Mouse (Mus musculus): ENCODE results near the gene Adsl. TPM values are rescaled to one million over a fixed set of nuclear protein-coding genes. Genes with fewer than 3 reads are reported as not detected.
A peak's percentile ranks its signal among the peaks of the same experiment; 100 is the strongest.
"Not testable (repeated sequence)": the region's sequence is repeated elsewhere in the genome, so short reads cannot be mapped to it uniquely, and the experiment has no call there.

Gene Adsl
- 10 to 100 TPM; 24.2 to 28.0 TPM for total RNA-seq (2021)
- long read RNA-seq, experiment 1, transcript Adsl-201 (13 exons, 3,711 nt) = major isoform, 22 of 24 reads
- long read RNA-seq, experiment 1, partial matches to known transcripts = 0 of 24 reads
- long read RNA-seq, experiment 1, other reads (novel, unspliced or antisense) = 2 of 24 reads
- long read RNA-seq, experiment 2, transcript Adsl-201 (13 exons, 3,711 nt) = major isoform, 22 of 26 reads
- long read RNA-seq, experiment 2, partial matches to known transcripts = 3 of 26 reads
- long read RNA-seq, experiment 2, other reads (novel, unspliced or antisense) = 1 of 26 reads

DNA sequence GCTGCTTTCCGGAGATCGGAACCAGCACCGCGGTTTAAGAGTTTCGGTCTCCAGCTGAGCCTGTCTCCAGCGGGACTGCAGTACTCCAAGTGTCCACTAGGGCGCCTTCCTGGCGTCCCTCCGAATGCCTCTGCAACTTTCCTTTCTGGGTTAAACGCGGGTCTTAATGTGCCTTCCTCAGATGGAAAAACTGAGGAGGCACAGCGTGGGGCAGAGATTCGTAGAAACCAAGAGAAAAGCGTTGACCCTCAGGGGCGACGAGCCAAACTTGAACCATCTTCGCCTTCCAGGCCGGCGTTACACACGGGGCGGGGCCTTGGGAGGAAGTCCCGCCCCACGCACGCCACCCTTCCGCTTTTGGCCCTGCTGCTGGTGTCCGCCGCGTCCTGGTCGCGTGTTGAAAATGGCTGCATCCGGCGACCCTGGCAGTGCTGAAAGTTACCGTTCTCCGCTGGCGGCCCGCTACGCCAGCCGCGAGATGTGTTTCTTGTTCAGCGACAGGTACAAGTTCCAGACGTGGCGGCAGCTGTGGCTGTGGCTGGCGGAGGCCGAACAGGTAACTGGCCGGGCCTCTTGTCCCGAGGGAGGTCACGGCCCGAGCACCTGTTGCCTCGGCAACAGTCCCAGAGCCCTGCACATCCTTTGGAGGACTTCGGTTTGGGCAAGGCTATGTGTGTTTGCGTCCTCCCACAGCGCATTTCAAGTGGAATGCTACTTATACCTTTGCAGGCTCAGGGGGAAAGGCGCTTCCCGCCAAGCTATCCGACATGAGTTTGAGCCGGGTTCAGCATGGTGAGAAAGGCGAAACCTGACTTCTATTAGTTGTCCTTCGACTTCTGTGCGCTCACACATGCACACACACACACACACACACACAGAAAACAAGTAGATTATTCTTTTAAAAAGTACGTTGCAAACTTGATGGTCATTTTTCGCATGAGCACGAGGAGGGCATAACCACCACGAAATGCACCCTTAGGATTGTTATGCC is at the start of gene Adsl:
TSS of gene Adsl (plus strand) at position 346 of the 991 bp plus-strand sequence.
- peak within 1 kb of the TSS; percentile 97 for H3K4me3 ChIP-seq
- DNase-seq (ENCODE audit: low spot score in 2 of 2) = peak; percentile 79 to 82
- peak; percentile 98 for TF ChIP-seq CTCF (conservative IDR thresholded peaks at IDR 0.05)
- H3K27ac ChIP-seq = peak within 1 kb of the TSS; percentile 80

- DNase-seq (ENCODE audit: low spot score in 2 of 2) = peak in 1 of 2 experiments; percentile 19
- TF ChIP-seq CTCF (conservative IDR thresholded peaks at IDR 0.05) = no peak
- Histone ChIP-seq H3K4me3 (no peak overlapping the region), H3K27ac (no peak overlapping the region)
These were observed 48.5 kb upstream of the Adsl start for GRCm38 (mm10) chr15:80899806-80900205.

DNA sequence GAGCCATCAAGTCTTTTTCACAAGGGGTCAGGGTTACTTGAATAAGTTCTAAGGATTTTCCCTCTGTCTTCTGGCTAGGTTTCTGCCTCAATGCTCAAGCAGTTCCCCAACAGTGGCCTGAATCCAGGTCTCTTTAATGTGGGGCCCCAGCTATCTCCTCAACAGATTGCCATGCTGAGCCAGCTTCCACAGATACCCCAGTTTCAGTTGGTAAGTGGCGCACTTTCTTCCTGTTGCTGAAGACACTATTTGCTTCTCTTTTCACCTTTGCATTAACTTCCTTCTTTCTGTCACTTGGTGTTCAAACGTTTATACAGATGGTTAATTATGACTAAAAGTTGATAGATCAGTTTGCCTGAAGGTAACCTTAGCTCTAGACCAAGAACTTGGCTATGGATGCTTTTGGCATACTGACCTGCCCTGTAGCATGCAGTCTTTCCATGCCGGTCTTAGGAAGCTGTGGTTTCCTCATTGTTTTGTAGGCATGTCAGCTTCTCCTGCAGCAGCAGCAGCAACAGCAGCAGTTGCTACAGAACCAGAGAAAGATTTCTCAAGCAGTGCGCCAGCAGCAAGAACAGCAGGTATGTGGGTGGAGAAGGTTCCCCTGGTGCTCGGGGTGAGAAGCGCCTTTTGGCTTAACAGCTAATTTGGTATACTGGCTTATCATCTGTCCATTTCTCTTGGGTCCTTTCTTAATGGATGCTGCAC is 46.3 kb upstream of the Adsl start:
- no peak for TF ChIP-seq CTCF (conservative IDR thresholded peaks at IDR 0.05)

GRCm38 (mm10) chr15:80904776-80905175 is 43.5 kb upstream of the Adsl start:
- not testable (repeated sequence) for H3K4me3 ChIP-seq; DNase-seq (ENCODE audit: low spot score in 2 of 2); H3K27ac ChIP-seq

More for the DNA sequence above, 46.3 kb upstream of the Adsl start:
- Histone ChIP-seq H3K4me3 (no peak overlapping the region), H3K27ac (peak overlapping the region; percentile 48; the same call in 1 of the 2 replicates)
- peak in 1 of 2 experiments; percentile 25 for DNase-seq (ENCODE audit: low spot score in 2 of 2)

DNA sequence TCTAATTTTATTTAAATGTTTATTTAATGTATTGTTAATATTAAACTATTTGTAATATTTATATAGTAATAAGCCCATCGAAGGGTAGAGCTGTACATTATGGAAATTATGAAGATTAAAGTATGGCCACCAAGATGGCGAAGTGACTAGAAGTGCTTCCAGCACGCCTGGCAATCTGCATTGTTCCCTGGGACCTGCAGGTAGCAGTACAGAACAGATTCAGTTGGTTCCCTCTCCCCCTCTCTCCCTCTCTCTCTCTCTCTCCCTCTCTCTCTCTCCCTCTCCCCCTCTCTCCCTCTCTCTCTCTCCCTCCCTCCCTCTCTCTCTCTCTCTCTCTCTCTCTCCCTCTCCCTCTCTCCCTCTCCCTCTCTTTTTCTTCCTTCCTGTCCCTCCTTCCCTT is 38.1 kb upstream of the Adsl start:
- TF ChIP-seq CTCF (conservative IDR thresholded peaks at IDR 0.05) = peak; percentile 60
- no peak for DNase-seq (ENCODE audit: low spot score in 2 of 2)
- Histone ChIP-seq H3K4me3 (no peak overlapping the region), H3K27ac (no peak overlapping the region)

DNA sequence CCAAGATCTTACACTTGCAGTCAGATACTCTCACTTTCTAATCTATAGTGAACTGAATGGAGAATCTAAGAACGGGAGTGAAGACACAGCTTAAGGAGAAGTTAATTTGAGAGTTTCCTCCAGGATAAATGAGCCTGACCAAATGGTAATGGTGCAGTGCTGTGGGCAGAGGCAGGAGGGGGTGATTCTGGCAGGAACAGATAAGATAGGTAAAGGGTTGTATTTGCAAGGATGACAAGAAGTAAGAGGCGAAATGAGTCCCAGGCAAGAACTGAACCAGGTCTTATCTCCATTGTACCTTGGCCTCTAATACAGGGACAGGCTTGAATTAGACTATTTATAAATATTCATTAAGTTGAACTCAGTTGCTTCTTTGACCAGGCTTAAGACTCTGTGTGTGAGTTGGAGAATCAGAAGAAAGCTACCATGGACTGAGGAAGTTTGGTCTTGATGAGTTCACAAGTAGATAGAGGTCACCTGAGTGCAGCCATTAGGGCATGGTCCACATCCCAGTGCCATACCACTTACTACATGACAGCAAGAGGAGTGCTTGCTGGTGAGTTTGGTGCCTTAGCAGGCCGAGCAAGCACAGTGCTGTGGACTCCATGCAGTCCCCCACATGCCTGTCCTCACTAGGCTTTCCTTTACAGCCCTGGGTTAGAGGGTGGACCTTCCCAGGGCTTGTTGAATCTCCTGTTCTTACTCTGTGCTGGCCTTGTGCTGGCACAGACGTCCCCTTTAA is 37.3 kb upstream of the Adsl start:
- no peak for TF ChIP-seq CTCF (conservative IDR thresholded peaks at IDR 0.05)
- no peak for DNase-seq (ENCODE audit: low spot score in 2 of 2)
- Histone ChIP-seq H3K27ac (no peak overlapping the region), H3K4me3 (no peak overlapping the region)

GRCm38 (mm10) chr15:80912175-80912574 is 36.1 kb upstream of the Adsl start:
- no peak for DNase-seq (ENCODE audit: low spot score in 2 of 2)
- no peak overlapping the region for H3K27ac ChIP-seq
- no peak for TF ChIP-seq CTCF (conservative IDR thresholded peaks at IDR 0.05)
- no peak overlapping the region for H3K4me3 ChIP-seq

DNA sequence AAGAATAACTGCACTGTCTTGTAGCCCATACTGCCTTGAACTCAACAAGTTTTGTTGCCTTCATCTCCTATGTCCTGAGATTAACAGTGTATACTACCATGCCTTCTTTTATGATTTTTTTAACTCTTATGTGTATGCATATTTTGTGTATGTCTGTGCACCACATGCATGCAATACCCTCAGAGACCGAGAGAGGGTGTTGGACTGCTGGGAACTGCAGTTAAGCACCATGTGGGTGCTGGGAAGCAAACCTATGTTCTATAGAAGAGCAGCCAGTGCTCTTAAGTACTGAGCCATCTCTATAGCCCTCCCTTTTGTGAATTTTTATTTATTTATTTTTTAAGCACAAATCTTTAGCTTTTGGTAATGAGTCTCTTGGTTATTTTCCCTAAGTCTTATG is 34.5 kb upstream of the Adsl start:
- peak; percentile 36; the same call in 1 of the 2 replicates for TF ChIP-seq CTCF (conservative IDR thresholded peaks at IDR 0.05)
- H3K4me3 ChIP-seq = no peak overlapping the region
- DNase-seq (ENCODE audit: low spot score in 2 of 2) = no peak
- no peak overlapping the region for H3K27ac ChIP-seq

GRCm38 (mm10) chr15:80915850-80916249 is 32.4 kb upstream of the Adsl start:
- H3K4me3 ChIP-seq = no peak overlapping the region
- peak overlapping the region; percentile 18; the same call in 1 of the 2 replicates for H3K27ac ChIP-seq
- TF ChIP-seq CTCF (conservative IDR thresholded peaks at IDR 0.05) = no peak
- DNase-seq (ENCODE audit: low spot score in 2 of 2) = no peak

GRCm38 (mm10) chr15:80916621-80917020 is 31.7 kb upstream of the Adsl start:
- DNase-seq (ENCODE audit: low spot score in 2 of 2) = no peak
- H3K4me3 ChIP-seq = no peak overlapping the region
- TF ChIP-seq CTCF (conservative IDR thresholded peaks at IDR 0.05) = no peak
- H3K27ac ChIP-seq = no peak overlapping the region

DNA sequence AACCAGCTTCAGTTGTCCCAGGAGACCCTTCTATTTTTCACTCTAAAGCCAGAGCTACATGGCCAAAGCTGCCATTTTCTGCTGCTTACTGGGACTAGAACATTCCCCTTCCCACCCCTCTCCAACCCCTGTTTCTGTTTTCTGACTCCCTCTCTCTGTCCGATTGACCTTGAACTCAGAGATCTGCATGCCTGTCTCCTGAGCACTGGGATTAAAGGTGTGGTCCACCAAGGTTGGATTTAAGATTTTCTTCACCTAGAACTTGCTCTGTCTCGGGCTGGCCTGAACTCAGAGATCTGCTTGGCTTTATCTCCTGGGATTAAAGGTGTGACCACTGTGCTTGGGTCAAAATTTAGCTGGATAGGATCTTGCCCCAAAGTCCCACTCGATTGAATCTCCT is 27.9 kb upstream of the Adsl start:
- Histone ChIP-seq H3K4me3 (no peak overlapping the region), H3K27ac (no peak overlapping the region)
- TF ChIP-seq CTCF (conservative IDR thresholded peaks at IDR 0.05) = no peak
- no peak for DNase-seq (ENCODE audit: low spot score in 2 of 2)

GRCm38 (mm10) chr15:80921781-80922180 is 26.5 kb upstream of the Adsl start:
- Histone ChIP-seq H3K27ac (no peak overlapping the region), H3K4me3 (no peak overlapping the region)
- DNase-seq (ENCODE audit: low spot score in 2 of 2) = no peak
- no peak for TF ChIP-seq CTCF (conservative IDR thresholded peaks at IDR 0.05)

All from layer of hippocampus, adult 2 months (tissue).